Mouse (Mus musculus) frontal cortex, adult 2 months (tissue): Measurements from ENCODE around the gene Stk38. TPM values are rescaled to one million over a fixed set of nuclear protein-coding genes. Genes with fewer than 3 reads are reported as not detected.
"Not testable (repeated sequence)": the region's sequence is repeated elsewhere in the genome, so short reads cannot be mapped to it uniquely, and the experiment has no call there.

Experiments
- DNase-seq, 2 experiments: peaks; one replicate each; pipeline ENCODE4 v3.0.0; 2022; ENCODE audit warnings: low spot score in 1 of 2; ENCODE audit errors: extremely low spot score in 1 of 2
- polyA plus RNA-seq: library from polyadenylated mRNA; depleted of rRNA; stranded (reverse); fragments of >200 nt; gene quantifications from 2 replicates; pipeline ENCODE4 v1.2.3, GENCODE M21; 2012; rRNA removed

Stk38 gene
- 80.7 and 86.2 TPM in 2 replicates for polyA plus RNA-seq

DNA sequence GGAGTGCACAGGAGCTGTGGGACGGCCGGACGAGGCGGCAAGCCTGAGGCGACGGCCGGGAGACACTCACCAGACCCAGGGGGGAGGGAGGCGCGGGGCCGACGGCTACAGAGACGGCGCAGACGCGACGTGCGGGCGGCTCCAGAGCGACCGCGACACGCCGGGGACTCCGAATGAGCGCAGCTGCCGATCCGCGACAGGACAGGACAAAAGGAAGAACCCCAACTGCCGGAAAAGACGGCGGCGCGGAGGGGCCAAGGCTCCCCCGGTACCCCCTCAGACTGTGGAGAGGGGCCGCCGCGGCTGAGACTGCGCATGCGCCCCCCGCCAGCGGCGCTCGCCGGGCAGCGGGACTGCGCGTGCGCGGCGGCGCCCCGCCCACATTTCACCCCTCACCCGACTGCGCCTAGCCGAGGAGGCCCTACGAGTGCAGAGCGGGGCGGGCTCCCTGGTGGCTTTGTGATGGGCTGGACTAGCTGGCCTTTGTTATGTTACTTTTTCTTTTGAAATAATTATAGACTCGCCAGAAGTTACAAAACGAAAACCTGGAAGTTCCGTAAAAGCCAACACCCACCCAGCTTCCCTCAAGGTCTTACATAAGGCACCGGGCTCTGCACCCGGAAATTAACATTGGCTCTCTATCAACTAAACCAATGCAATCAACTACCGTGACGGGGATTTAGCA, at the start of gene Stk38:
Stk38 (minus strand) TSS at position 355 of the 685 bp plus-strand sequence.
- peak; percentile 59 to 89 for DNase-seq

DNA sequence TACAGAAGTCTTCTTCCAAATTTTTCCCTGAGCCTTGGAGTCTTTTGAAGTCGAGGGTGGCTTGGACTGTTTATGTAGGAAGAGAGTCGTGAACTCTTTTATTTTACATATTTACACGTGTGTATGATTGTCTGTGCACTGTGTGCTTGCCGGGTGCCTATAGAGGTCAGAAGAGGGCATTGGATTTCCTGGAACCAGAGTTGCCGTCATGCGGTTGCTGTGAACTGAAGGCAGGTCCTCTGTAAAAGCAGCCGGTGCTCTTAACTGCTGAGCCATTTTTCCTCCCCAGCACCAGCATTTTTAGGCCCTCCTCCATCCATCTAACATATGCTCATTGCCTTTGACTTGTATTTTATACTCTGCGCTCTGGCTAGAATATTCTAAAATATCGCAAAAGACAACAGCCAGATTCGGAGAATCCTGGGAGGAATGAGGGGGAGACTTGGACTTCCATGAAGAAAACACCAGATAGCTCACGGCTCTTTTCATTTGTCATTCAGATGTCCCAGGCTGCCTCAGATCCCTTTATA, 49.6 kb upstream of the Stk38 start:
- DNase-seq: peak in 1 of 2 experiments; percentile 58

DNA sequence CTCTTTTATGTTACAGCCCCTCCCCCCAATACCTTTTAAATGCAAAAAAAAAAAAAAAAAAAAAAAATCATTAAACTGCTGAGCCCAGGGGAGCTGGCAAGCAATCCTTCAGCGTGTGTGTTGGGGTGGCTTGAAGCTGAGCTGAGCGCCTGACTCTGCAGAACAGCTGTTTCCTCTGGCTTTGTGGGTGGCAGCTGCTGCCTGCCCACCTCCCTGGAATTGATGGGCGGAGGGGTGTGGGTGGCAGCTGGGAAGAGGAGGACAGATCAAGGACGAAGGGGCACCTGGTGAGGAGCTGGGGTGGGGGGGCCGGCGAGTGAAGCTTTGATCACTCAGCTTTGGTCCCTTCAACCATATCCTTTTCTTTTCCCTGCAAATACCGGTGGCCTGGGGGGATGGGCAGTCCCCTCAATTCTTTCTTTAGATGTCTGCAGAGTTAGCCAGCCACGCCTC, 48.9 kb upstream of the Stk38 start:
- DNase-seq: no peak

DNA sequence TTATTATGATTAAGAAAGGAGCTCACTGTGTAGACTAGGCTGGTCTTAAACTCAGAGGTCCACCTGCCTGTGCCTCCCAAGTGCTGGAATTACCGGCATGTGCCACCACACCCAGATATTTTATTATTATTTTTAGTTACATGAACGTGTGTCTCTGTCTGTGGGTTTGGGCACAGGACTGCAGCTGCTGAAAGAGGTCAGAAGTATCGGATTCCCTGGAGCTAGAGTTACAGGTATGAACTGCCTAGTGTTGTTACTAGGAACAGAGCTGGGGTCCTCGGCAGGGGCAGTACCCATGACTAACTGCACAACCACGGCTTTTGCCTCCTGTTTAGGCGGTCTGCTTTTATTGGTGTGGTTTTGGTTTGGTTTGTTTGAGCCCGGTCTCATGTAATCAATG, 48.4 kb upstream of the Stk38 start:
- no peak for DNase-seq

DNA sequence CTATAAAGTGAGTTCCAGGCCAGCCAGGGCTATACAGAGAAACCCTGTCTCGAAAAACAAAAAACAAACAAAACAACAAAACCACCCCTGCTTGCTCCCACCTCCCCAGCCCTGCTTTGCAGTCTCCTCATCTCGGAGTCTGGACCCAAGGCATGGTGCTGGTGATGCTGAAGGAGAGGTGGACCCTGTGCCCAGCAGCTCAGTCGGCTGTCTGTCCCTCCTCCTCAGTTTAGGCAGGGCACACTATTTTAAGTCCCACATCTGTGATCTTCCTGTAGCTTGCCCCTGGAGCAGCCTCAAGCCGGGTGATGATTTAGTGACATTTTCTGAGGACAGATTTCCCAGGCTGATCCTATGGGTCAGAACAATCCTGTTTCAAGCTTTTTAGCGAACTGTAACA, 47.8 kb upstream of the Stk38 start:
- no peak for DNase-seq

DNA sequence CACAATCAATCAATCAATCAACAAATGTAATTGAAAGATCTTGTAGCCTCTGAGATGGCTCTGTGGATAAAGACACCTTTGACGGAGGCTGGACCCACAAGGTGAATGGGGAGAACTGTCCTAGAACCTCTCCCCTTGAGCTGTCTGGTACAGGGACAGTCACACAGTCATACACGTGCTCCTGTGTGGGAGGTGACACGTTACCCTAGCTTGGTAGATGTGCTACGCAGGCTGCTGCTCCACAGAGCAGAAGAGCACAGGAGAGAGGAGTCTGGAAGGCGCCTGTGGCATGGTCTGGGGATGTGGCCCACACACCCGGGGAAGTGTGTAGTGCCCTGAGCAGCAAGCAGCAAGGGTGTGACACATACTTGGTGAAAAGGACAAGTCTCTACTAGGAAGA, 46.6 kb upstream of the Stk38 start:
- DNase-seq: no peak

DNA sequence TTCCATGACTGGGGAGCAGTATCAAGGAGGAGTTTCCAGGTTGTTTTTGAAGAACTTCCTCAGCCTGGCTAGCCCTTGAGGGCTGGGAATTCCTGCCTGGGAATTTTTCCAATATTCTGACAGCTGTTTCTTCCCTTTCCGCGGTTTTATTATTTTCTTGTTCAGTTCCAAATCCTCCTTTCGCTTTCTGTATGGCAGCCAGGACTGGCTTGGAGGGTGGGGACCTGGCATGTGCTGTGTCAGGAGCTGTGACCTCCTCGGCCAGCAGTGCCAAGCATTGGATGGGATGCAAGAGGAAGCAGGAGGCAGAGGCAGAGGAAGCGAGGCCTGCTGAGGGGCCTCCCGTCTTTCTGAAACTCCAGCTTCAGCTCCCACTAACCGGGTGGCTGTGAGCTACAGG, 46.0 kb upstream of the Stk38 start:
- DNase-seq: no peak

DNA sequence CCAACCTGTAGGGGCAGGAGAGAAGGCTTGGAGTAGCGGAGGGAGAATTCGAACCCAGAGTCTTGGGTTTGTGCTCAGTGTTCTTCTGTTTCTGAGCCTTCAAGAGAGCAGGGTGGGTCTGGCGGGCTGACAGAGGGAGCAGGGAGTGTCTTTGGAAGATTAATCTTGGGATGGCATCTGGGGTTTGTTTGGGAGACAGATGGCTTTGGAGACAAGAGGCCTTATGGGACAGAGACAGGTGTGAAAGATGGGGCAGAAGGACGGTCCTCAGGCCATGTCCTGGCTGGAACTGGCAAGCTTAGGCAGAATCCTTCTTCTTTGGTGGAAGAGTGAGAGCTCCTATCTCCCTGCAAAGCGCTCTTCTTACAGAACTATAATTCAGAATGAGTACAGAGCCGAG, 45.3 kb upstream of the Stk38 start:
- DNase-seq: no peak

DNA sequence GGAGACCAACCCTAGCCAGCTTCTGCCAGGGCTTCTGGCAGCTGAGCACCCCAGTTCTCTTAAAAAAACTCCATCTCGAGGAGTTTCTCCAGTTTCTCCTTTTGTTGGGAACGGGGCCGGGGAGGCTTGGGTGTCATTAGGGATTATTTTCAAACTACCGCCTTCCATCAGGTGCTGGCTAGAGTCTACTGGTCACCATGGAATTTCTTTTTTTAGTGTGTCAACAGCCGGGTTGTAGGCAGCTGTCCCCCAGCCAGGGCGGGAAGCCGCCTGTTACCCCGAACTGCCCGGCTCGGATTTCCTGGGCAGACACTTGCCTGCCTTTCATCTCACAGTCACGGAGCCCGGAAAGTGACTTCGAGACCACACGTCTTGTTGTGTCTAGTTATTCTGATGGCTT, 43.0 kb upstream of the Stk38 start:
- no peak for DNase-seq

DNA sequence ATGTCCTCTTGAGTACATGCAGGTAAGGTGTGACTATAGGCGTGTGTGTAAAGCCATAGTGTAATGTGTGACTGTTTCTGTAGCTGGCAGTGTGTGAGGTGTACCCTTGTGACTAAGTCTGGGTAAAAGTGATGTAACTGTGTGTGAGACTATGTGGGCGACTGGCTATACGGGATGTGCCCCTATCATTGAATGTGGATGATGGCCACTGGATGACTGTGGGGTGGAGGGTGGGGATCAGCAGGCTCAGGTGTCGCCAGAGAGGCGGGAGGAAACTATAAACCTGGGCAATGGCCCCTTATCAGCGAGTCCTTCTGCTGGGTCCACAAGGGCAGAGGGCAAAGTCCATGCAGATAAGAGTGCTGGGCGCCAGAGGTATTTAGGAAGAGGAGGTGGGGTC, 42.1 kb upstream of the Stk38 start:
- DNase-seq: no peak

DNA sequence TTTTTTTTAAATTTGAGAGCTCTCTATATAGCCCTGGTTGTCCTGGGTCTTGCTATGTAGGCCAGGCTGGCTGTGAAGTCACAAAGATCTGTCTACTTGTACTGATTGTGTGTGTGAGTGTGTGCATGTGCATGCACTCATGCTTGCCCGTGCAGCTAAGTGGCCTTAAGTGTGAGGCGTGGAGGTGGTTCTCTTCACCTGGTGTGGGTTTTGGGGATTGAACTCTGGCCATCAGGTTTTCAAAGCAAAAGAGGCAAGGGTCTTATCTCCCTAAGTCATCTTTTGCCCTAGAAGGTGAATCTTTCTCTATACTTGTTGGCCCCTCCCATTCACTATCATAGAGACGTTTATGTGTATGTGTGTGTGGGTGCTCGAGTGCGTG, 41.7 kb upstream of the Stk38 start:
- DNase-seq: no peak

DNA sequence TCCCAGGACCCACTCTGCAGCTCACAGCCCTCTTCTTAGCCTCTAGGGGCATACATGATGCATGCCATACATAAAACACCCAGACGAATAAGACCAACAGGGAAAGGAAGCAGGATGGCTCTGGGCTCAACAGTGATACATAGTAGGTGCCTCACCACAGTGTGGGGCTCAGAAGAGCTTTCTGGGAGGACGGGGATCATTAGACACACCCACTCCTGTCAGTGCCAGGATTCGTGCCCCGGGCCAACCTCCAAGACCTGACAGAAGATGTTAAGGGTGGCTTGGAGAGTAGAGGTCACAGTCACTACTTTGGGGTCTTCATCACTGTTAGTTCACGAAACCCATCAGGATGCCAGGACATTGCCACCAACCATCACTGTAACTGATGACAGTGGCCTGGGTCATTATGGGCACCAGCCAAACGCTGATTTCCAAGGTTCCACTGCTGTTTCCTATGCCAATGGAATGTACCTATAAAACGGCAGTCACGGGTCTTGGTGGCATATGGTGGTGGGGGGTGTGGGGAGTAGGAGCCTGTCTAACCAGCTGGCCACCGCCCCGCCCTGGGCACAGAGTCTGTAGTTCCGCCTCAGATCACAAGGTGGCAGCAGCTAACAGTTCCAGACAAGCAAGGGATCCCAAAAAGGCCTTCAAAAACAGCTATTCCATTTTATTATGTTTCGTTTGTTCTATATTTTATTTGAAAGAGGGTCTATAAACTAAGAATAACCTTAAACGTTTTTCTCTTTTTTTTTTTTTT, 41.1 kb upstream of the Stk38 start:
- peak; percentile 69 to 95 for DNase-seq

DNA sequence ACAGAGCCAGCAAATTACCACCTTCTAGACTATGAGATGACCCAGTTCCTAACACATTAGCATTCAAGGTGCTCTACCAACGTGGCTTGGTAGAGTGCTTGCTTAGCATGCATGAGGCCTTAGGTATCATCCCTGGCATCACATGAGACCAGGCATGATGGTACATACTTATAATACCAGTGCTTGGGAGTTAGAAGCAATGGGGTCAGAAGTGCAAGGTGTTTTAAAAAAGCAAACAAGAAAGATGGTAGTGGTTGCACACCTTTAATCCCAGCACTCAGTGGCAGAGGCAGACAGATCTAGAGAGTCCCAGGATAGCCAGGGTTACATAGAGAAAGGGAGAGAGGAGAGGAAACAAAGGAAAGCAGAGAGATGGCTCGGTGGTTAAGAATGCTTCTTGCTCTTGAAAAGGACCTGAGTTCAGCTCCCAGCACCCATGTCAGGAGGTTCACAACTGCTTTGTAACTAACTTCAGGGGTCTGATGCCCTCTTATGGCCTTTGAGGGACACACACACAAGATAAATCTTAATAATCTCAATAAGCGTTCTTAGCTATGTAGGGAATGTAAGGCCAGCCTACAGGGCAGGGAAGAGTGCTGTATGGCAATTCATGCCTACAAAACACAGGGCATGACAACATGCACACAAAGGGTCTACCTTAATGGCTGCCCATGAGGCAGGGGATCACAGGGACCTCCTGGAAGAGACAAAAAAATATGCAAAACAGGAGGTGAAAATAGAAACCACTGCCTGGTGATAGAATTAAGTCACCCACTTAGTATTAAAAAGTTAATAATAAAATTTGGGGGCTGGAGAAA, 40.1 kb upstream of the Stk38 start:
- DNase-seq: no peak

DNA sequence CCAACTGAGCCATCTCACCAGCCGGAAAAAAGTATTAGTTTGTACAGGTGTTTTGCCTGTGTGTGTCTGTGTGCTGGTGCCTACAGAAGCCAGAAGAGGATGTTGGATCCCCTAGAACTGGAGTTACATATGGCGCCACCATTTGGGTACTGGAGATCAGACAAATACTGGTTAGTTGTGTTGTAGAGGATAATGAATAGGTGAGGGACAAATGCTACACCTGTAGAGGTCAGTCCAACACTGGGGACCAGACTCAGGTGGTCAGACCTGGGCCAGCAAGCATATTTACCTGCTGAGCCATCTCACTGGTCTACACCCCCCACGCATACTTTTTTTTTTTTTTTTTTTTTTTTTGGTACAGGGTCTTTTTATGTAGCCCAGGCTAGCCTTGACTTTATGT, 39.1 kb upstream of the Stk38 start:
- DNase-seq: no peak

DNA sequence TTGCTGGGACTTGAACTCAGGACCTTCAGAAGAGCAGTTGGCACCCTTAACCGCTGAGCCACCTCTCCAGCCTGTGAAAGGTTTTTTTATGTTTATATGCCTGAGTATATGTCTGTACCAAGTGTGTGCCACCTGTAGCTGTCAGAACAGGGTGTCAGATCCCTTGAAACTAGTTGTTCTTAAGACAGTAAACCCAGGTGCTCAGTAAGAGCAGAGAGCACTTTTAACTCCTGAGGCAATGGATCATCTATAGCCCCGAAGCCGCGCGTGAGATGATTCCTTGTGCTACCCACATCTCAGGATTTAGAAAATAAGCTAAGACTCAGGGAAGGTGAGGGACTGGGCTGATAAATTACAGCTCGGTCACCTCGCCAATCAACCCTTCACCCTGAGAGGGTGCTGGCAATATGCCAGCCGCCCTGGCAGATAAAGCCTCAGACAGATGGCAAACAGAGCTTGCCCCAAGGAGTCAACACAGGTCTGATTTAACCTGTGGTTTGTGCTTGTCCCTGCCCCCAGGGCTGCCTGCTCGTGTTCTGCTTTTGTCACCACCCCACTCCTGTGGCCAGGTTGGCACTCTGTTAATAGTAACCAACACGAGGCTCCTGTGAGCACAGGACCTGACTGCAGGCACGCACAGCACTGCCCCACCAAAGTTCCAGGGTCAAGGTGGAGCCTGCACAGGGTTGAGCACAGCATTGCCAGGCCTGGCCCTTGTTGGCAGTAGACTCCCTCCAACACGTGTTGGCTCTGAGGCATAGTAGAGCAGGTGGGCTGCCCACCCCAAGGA, 38.1 kb upstream of the Stk38 start:
- DNase-seq: no peak

DNA sequence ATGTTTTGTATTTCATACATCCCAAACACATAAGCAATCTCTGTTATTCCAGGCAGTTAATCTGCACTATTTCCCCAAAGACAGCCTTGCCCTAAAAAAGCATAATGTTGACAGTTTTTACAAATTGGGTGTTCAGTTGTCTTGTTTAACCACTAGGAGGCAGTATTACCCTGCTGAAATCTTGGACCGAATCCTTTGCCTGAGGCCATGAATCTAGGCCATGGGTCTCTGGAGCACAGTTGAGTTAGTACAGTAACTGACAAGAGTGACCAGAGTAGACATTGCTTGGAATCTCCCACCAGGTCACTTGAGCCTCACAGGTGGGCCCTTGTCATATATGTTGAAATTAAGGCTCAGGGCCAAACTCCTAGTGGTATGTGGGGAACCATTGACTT, 37.1 kb upstream of the Stk38 start:
- no peak for DNase-seq

DNA sequence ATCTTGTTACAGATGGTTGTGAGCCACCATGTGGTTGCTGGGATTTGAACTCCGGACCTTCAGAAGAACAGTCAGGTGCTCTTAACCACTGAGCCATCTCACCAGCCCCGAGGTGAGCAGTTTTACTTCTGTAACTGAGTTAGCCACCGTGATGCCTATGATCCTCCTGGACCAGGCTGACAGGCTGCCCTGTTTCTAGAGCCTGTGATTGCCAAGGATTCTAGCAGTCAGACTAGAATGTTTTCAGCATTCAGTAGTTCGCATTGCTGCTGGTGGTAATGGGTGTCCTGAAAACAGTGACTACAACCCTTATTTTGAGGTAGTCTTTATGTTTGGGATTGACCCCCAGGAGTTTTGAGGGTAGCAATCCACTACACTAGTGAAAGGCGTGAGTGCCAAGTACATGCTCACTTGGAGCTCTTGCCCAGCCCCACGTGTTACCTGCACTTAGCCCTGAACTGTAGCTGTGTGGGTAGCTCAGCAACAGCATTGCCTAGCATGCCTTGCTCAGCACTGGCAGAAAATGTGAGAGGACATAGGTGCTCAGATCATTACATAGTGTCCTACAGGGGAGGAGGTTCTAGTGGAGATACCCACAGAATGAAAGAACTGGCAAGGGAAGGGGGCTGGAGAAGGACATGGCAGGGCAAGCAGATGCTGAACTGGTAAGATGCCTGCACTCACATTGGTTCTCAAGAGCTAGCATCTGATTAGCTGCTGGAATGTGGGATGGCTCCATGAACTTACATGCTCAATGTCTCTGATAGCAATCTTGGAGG, 36.5 kb upstream of the Stk38 start:
- no peak for DNase-seq

DNA sequence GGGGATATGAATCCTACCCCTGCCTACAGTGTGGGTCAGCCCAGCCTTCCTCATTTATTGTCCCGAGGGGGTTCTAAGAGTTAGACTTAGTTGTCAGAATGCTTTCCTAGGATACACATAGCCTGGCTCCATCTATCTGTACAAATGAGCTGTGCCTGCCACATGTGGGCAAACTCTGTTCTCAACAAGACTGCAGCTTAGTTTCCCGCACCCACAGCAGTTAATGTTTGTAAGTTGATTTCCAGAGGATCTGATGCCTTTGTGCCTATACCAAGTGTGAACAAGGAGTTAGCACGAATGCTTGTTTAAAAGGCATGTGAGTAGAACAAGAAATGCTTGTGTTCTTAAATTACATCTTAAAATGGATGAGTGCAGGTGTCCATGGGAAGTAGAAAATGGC, 35.8 kb upstream of the Stk38 start:
- DNase-seq: no peak

DNA sequence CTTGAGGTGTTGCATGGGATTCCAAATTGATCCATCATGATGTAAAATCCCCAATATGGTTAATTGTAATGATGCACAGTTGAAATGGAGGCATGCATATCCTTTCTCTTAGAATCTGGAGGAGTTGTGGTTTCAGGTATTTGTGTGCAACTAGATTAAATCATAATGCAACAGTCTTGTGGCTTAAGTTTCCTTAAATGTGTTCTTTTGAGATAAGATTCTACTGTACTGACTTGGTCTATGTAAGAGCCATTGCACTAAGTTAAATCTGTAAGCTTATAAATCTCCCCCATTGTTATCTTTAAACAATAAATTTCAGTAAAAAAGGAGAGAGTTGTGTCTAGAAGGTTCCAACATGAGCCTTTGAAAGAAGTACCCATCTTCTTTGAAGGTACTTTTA, 34.8 kb upstream of the Stk38 start:
- no peak for DNase-seq

DNA sequence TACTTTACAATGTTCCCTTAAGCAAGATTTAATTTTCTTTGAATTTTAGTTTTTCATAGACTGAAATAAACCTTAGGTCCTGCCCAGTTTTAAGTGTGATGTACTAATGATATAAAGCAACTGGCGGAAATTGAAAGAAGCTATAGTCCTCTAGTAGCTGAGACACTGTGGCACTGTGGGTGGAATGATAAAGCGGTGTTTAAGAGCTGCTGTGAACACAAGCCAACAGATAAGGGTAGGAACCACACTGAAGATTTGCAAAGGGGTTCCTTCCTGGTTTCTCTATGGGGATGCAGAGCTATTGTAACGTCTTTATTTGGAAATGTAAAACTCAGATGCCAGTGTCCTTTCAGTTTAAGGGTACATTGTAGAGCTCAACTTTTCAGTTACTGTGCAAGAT, 33.8 kb upstream of the Stk38 start:
- DNase-seq: not testable (repeated sequence)
